ENCODE assay signal across 9 mouse cellular contexts in genomic region chr11:69272122-69272740, GRCm38 (mm10). TPM values are rescaled to one million over a fixed set of nuclear protein-coding genes. Genes with fewer than 3 reads are reported as not detected.
A peak's percentile ranks its signal among the peaks of the same experiment; 100 is the strongest.
DNase-seq lines count a peak whose midpoint lies in the region; ATAC-seq and TF ChIP-seq lines count a peak whose summit lies in the region.
"Had no signal": no experiment of that assay in that cellular context is flagged by ENCODE, and none has a peak within 500 bp of the region (broad histone marks: within the 10 kb centered on the region; RNA-seq: fewer than 3 reads in every experiment).

No protein-coding gene starts in this region.

- no peak overlapping the region for H3K4me3 ChIP-seq in forebrain, embryonic 10.5 days
- H3K4me3 ChIP-seq in forebrain, embryonic 15.5 days = no peak overlapping the region
- H3K4me3 ChIP-seq in heart, embryonic 10.5 days = no peak overlapping the region
- no peak overlapping the region for H3K4me3 ChIP-seq in stomach, postnatal 0 days (ENCODE audit: low read depth, low read length)
- H3K4me3 ChIP-seq: midbrain, embryonic 12.5 days had no signal

- H3K27ac ChIP-seq in forebrain, embryonic 10.5 days = no peak overlapping the region
- no peak overlapping the region for H3K27ac ChIP-seq in forebrain, embryonic 15.5 days (replicated peaks)
- H3K27ac ChIP-seq in heart, embryonic 10.5 days = no peak overlapping the region
- no peak overlapping the region for H3K27ac ChIP-seq in stomach, postnatal 0 days (replicated peaks)
- H3K27ac ChIP-seq: midbrain, embryonic 12.5 days had no signal

- DNase-seq in forebrain, embryonic 10.5 days (ENCODE audit: extremely low spot score, low spot score) = peak; percentile 80
- DNase-seq in Patski (ENCODE audit: low read depth, low spot score) = no peak
- peak; percentile 79 to 91 for DNase-seq in cerebellum, postnatal 25 days
- peak; percentile 87 for DNase-seq in heart, embryonic 10.5 days (ENCODE audit: low spot score)
- peak; percentile 77 to 88 for DNase-seq in left cerebral cortex, adult 18-20 months (ENCODE audit: low spot score in 2 of 2)
- DNase-seq in monocyte, adult 2 months (ENCODE audit: low read depth in 1 of 2, low spot score in 2 of 2) = peak; percentile 14 to 62
- peak; percentile 78 for DNase-seq in stomach, postnatal 0 days (ENCODE audit: low spot score)

- no peak overlapping the region for H3K9ac ChIP-seq in forebrain, embryonic 15.5 days (replicated peaks)
- no peak overlapping the region for H3K9ac ChIP-seq in stomach, postnatal 0 days (ENCODE audit: low read length)
- H3K9ac ChIP-seq: midbrain, embryonic 12.5 days had no signal

- no peaks in the 10 kb centered on the region for H3K9me3 ChIP-seq in forebrain, embryonic 10.5 days
- H3K9me3 ChIP-seq in forebrain, embryonic 15.5 days = no peaks in the 10 kb centered on the region
- no peaks in the 10 kb centered on the region for H3K9me3 ChIP-seq in heart, embryonic 10.5 days
- H3K9me3 ChIP-seq in stomach, postnatal 0 days (ENCODE audit: control insufficient read depth, low read length) = no peaks in the 10 kb centered on the region
- H3K9me3 ChIP-seq: midbrain, embryonic 12.5 days had no signal

- no peak overlapping the region for H3K4me2 ChIP-seq in forebrain, embryonic 15.5 days (replicated peaks)
- no peak overlapping the region for H3K4me2 ChIP-seq in stomach, postnatal 0 days (replicated peaks; ENCODE audit: low read depth)
- H3K4me2 ChIP-seq: midbrain, embryonic 12.5 days had no signal

- CTCF ChIA-PET in Patski (lab: Charles Lee) = interaction anchor here (1.6 to 4.4 kb wide), 2 partner anchors 13 to 117 kb away, joined by 3 to 42 read pairs; no protein-coding TSS in a partner anchor

- in situ Hi-C loops in Patski (cut with MboI; ENCODE audit: low pct_unique_long_range_greater_than_20kb) = no loop called here

- H3K4me1 ChIP-seq in forebrain, embryonic 10.5 days = peaks cover 8% of the 10 kb centered on the region
- 0 out of 2 replicates have a peak, but pooled peaks cover 7% of the 10 kb centered on the region for H3K4me1 ChIP-seq in forebrain, embryonic 15.5 days
- H3K4me1 ChIP-seq in heart, embryonic 10.5 days = peaks cover 18% of the 10 kb centered on the region
- H3K4me1 ChIP-seq in stomach, postnatal 0 days (replicated peaks; ENCODE audit: control insufficient read depth, insufficient read depth) = no peaks in the 10 kb centered on the region

- ATAC-seq in forebrain, embryonic 15.5 days (replicated peaks) = no peak
- ATAC-seq in Patski = no peak
- ATAC-seq in stomach, postnatal 0 days (ENCODE audit: low FRiP score, low TSS enrichment) = peak; percentile 71

- peaks cover 23% of the 10 kb centered on the region for H3K27me3 ChIP-seq in forebrain, embryonic 10.5 days (ENCODE audit: poor library complexity, severe bottlenecking)
- H3K27me3 ChIP-seq in forebrain, embryonic 15.5 days = no peaks in the 10 kb centered on the region
- no peaks in the 10 kb centered on the region for H3K27me3 ChIP-seq in Patski
- H3K27me3 ChIP-seq in heart, embryonic 10.5 days (ENCODE audit: insufficient read depth, poor library complexity, severe bottlenecking) = peaks cover 15% of the 10 kb centered on the region
- no peaks in the 10 kb centered on the region for H3K27me3 ChIP-seq in stomach, postnatal 0 days (ENCODE audit: control insufficient read depth, insufficient read depth, low read length)

- 39% methylated on average over 16 of the region's 16 CpGs for WGBS in forebrain, embryonic 10.5 days
- WGBS in forebrain, embryonic 15.5 days = 41% methylated on average over 16 of the region's 16 CpGs
- 39% methylated on average over 16 of the region's 16 CpGs for WGBS in heart, embryonic 10.5 days
- 40% methylated on average over 16 of the region's 16 CpGs for WGBS in stomach, postnatal 0 days

- TF ChIP-seq CTCF in Patski (IDR thresholded peaks at IDR 0.05) = peak; percentile 88
- TF ChIP-seq CTCF in stomach, postnatal 0 days (IDR thresholded peaks at IDR 0.05; ENCODE audit: low read depth) = peak; percentile 89

- POLR2A ChIA-PET in Patski (lab: Charles Lee) = no interaction called here

- no peaks in the 10 kb centered on the region for H3K36me3 ChIP-seq in forebrain, embryonic 10.5 days (replicated peaks)
- no peaks in the 10 kb centered on the region for H3K36me3 ChIP-seq in forebrain, embryonic 15.5 days
- H3K36me3 ChIP-seq in heart, embryonic 10.5 days = no peaks in the 10 kb centered on the region
- no peaks in the 10 kb centered on the region for H3K36me3 ChIP-seq in stomach, postnatal 0 days (ENCODE audit: control insufficient read depth, insufficient read depth, low read length)
- H3K36me3 ChIP-seq: midbrain, embryonic 12.5 days had no signal

- TF ChIP-seq EP300 in stomach, postnatal 0 days (optimal IDR thresholded peaks at IDR 0.05) = no peak

RNA-seq across cellular contexts. Expression of gene Gucy2e, which starts 35.4 kb away (rescaled TPM):
- polyA plus RNA-seq in forebrain, embryonic 10.5 days (2016; fragmentation: Nextera tagmentation; extraction: Ambion mirVana) = 0.04 and 0.06 TPM in 2 replicates
- 0.47 and 0.52 TPM in 2 replicates for polyA plus RNA-seq in forebrain, embryonic 15.5 days (2015; fragmentation: Nextera tagmentation; extraction: Ambion mirVana)
- polyA plus RNA-seq in Patski (2021) = not detected
- 0.24 and 0.46 TPM in 2 replicates for polyA plus RNA-seq in heart, embryonic 10.5 days (2016; fragmentation: Nextera tagmentation; extraction: Ambion mirVana)
- total RNA-seq in left cerebral cortex, adult 18-20 months (2021) = 1 to 10 TPM; 1.2 TPM
- polyA plus RNA-seq in stomach, postnatal 0 days (2015; fragmentation: Nextera tagmentation; extraction: Ambion mirVana) = 0.04 and 0.05 TPM in 2 replicates

RNA-seq across cellular contexts. Expression of gene Cntrob, which starts 51.3 kb away (rescaled TPM):
- polyA plus RNA-seq in forebrain, embryonic 10.5 days (2016; fragmentation: Nextera tagmentation; extraction: Ambion mirVana) = 37.7 and 44.2 TPM in 2 replicates
- 32.0 and 32.4 TPM in 2 replicates for polyA plus RNA-seq in forebrain, embryonic 15.5 days (2015; fragmentation: Nextera tagmentation; extraction: Ambion mirVana)
- 21.1 TPM for polyA plus RNA-seq in Patski (2021)
- polyA plus RNA-seq in heart, embryonic 10.5 days (2016; fragmentation: Nextera tagmentation; extraction: Ambion mirVana) = 20.7 and 21.4 TPM in 2 replicates
- total RNA-seq in left cerebral cortex, adult 18-20 months (2021) = 10 to 100 TPM; 15.2 to 25.0 TPM
- 4.9 and 5.5 TPM in 2 replicates for polyA plus RNA-seq in stomach, postnatal 0 days (2015; fragmentation: Nextera tagmentation; extraction: Ambion mirVana)

RNA-seq across cellular contexts. Expression of gene Trappc1, which starts 51.5 kb away (rescaled TPM):
- 170 and 179 TPM in 2 replicates for polyA plus RNA-seq in forebrain, embryonic 10.5 days (2016; fragmentation: Nextera tagmentation; extraction: Ambion mirVana)
- 166 and 170 TPM in 2 replicates for polyA plus RNA-seq in forebrain, embryonic 15.5 days (2015; fragmentation: Nextera tagmentation; extraction: Ambion mirVana)
- 84.6 TPM for polyA plus RNA-seq in Patski (2021)
- polyA plus RNA-seq in heart, embryonic 10.5 days (2016; fragmentation: Nextera tagmentation; extraction: Ambion mirVana) = 155 and 186 TPM in 2 replicates
- total RNA-seq in left cerebral cortex, adult 18-20 months (2021) = 10 to 100 TPM; 53.2 to 59.5 TPM
- polyA plus RNA-seq in stomach, postnatal 0 days (2015; fragmentation: Nextera tagmentation; extraction: Ambion mirVana) = 119 and 123 TPM in 2 replicates

RNA-seq across cellular contexts. Expression of gene Kcnab3, which starts 53.8 kb away (rescaled TPM):
- polyA plus RNA-seq in forebrain, embryonic 10.5 days (2016; fragmentation: Nextera tagmentation; extraction: Ambion mirVana) = 1.1 and 1.2 TPM in 2 replicates
- polyA plus RNA-seq in forebrain, embryonic 15.5 days (2015; fragmentation: Nextera tagmentation; extraction: Ambion mirVana) = 5.1 and 6.2 TPM in 2 replicates
- polyA plus RNA-seq in Patski (2021) = 1.6 TPM
- 0.45 and 0.59 TPM in 2 replicates for polyA plus RNA-seq in heart, embryonic 10.5 days (2016; fragmentation: Nextera tagmentation; extraction: Ambion mirVana)
- total RNA-seq in left cerebral cortex, adult 18-20 months (2021) = 100 to 1,000 TPM in 1 of 2 experiments, 10 to 100 TPM in 1; 75.3 to 102 TPM
- polyA plus RNA-seq in stomach, postnatal 0 days (2015; fragmentation: Nextera tagmentation; extraction: Ambion mirVana) = 0.87 and 1.1 TPM in 2 replicates
